Mouse (Mus musculus) left cerebral cortex, postnatal 4 days (tissue): ENCODE measurements around the gene Naa35. TPM values are rescaled to one million over a fixed set of nuclear protein-coding genes. Genes with fewer than 3 reads are reported as not detected.

Source experiments
- DNase-seq: peaks from one replicate; pipeline ENCODE4 v3.0.0-alpha.2; 2022
- intact Hi-C: fragments of 180-260 bp; cut with DNase I; formaldehyde crosslinking; loops from one replicate; pipeline ENCODE4 v1.15.1; 2025
- total RNA-seq, 2 experiments: library from RNA; stranded (reverse); gene quantifications; 2 replicates each; pipeline ENCODE4 v1.2.3; 2021

Naa35 gene
- total RNA-seq = 100 to 1,000 TPM; 129 to 143 TPM

DNA sequence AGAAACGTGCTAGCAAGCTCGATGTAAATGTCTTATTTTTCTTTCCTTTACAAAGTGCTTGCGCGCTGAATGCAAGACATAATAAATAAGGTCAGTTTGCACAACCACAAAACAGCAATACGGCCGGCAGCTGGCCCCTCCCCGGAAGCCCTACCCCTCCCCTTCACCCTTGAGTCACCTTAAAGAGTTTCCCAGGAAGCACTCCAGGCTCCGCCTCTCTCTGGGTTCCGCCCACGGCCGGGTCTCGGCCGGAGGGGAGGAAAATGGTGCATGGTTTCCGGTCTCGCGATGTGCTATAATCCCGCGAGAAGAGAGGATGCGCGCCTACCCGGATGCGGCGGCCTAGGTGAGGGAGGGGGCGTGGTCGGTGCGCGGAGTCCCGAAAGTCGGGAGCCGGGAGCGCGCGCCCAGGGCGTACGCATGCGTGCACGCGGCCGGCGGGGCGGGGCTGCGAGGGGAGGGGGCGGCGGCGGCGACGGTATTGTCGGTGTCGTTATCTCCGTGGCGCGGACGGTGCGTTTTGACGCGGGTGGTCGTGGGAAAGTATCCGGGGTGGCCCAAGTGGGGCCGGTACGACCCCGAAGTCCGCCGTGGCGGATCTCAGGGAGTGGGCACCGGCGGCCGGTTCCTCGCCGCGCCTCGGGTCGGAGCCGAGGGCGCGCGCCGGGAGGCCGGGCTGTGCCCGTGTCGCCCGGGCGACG, at the start of gene Naa35, which contains the start of gene Agtpbp1:
Gene Naa35, plus strand, starts transcription at position 313 of the 701 bp plus-strand sequence.
Gene Agtpbp1, minus strand, starts transcription at position 281 of the 701 bp plus-strand sequence.
- peak; percentile 100 for DNase-seq
- intact Hi-C loops = loop anchor here (10.0 kb wide), 1 partner anchor 950 kb away; no protein-coding TSS in a partner anchor

DNA sequence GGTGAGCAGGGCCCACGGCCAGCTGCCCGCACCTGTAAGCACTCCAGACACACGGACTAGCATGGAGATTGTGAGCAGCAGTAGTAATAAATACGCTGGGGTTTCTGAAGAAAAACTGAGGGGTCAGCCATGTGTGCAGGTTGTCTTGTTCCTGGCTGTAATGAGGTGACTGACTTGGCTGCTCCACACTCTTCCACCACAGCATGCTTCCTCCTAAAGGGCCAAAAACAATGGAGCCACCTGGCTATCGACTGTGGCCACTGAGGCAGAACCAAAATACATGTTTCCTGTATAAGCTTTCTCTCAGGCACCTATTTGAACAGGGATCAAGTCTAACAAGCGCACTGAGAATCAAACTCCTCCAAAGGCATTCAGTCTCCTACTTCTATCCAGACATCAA, 49.3 kb upstream of the Naa35 start:
- DNase-seq = no peak
- intact Hi-C loops = no loop called here

DNA sequence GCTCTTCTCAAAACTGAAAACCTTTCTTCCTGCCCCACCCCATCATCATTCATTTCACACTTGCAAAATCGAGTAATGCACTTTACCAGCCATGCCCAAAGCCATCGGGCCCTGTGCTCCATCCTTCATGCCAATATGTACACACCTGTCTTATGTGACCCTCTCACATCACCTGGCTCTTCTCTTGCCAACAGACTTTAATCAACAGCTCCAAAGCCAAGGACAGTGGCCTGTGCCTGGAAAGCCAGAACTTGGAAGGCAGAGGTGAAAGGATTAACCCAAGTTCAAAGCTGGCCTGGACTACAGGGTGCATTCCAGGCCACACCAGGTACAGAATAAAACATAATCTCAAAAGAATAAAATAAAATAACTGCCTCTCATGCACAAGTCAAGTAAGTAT, 48.4 kb upstream of the Naa35 start:
- DNase-seq = no peak
- intact Hi-C loops = no loop called here

DNA sequence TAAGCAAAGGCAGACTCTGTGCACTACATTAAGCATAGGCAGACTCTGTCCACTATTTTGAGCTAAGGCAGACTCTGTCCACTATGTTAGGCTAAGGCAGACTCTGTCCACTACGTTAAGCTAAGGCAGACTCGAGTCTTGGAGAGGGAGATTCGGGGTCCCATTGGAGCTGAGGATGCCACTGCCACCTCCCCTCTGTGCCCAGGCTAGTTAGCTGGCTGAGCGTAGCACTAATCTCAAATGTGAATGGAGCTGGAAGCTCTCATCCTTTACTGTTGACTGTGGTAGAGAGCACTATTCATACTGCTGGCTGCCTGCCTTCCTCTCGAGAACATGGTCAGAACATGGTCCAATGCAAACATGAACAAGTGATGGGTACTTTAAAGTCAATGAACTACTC, 46.4 kb upstream of the Naa35 start:
- no peak for DNase-seq
- intact Hi-C loops = no loop called here

DNA sequence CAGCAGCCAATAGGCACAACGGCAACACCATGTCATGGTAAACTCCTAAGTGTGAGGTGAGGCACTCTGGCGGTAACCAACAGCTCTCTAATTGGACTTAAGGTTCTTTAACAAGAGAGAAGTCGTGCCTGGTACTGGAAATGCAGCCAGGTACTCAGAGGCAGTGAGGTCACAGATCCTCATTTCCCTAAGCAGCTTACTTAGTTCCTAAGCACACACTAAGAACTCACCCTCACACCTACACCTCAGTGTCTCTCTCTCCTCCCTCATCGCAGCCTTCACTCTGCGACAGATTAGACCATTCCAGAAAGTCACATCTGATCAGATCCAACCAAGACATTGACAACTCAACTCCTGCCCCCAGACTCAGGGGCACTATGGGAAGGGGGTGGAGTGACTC, 45.0 kb upstream of the Naa35 start:
- no peak for DNase-seq
- intact Hi-C loops = no loop called here

DNA sequence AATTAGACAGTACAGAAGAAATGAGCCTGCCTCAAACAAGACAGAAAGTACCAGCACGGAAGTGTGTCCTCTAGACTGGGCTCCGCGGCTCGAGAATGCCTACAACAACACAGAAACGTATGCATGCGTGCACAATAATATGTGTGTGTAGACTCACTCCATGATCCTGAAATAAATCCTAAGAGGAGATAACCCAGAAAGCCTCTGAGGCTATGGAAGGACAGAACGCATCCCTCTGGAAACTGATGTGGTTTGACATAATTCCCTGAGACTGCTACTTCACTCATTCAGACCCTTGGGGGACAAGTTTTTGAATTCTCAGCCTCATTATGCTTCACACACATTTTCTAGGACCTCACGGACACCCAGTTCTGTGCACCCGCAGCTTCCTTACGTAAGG, 42.6 kb upstream of the Naa35 start:
- intact Hi-C loops = no loop called here
- no peak for DNase-seq

DNA sequence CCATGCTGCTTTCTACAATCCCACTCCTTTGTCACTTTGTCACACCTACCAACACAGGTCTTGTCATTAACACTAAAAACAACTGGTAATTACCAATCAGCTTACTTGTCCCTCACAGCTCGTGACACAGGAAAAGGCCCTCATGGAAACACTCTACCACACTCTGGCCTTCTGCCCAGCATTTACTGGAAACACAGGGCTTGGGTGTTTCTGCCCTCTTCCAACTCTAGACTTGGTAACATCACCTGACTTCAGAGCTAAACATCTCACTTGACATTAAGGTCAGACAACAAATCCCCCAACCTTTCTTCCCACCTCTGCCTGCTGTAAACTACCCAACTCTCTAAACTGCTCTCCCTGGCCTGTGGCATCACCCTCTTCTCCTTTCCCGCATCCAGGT, 38.0 kb upstream of the Naa35 start:
- DNase-seq = no peak
- intact Hi-C loops = no loop called here

DNA sequence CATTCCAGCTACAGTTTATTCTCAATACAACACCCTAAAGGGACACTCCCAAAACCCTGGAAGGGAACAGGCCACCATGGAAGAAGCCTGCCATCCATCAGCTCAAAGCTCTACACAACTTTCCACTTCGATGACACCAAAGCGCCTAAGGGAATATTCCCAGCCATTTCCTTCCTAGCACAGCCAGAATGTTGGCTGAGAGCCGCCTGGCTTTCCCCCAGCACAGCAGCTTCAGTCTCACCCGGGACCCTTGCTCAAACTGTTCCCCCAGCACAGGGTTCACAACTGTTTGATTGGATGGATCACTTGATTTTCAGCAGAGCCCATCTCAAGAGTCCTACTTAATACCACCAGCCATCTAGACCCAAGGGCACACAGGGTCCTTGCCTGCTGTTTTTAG, 37.3 kb upstream of the Naa35 start:
- peak; percentile 69 for DNase-seq
- intact Hi-C loops = no loop called here

DNA sequence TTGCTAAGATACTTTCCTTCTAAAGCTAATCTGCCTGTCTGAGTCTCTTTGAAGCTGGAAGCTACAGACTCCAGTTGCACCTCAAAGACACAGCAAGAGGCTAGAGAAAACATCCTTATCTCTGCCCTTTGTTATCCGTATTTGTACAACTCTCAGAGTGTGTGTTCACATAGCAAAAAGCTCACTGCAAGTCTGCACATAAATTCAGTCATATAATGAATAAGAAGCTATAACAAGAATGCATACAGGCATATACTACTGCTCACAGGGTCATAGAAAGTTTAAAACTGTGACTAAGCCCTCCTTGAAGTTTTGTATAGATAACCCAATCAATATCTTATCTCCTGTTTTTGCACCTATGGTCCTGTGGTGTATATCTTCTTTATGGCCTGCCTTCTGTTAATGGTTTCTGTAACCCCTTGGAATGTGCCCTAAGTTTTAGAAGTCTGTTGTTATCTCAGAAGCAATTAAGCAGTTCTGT, 35.7 kb upstream of the Naa35 start:
- intact Hi-C loops = no loop called here
- DNase-seq = no peak

DNA sequence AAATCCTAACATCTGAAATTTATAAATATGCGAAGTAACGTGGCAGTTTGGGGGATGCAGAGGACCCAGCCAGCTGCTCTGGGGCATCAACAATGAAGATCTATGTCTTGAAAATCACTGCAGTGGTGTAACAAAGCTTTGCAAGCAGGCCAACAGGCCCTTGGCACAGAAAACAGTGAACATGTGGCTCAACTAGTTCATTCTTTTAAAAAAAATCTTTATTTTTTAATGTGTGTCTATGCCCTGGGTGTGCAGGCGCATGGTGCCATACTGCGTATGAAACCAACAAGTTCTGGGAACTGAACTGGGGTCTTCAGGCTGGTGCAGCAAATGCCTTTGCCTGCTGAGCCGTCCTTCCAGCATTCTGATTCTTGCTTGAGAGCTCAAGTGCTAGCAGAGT, 32.8 kb upstream of the Naa35 start:
- intact Hi-C loops = no loop called here
- no peak for DNase-seq

DNA sequence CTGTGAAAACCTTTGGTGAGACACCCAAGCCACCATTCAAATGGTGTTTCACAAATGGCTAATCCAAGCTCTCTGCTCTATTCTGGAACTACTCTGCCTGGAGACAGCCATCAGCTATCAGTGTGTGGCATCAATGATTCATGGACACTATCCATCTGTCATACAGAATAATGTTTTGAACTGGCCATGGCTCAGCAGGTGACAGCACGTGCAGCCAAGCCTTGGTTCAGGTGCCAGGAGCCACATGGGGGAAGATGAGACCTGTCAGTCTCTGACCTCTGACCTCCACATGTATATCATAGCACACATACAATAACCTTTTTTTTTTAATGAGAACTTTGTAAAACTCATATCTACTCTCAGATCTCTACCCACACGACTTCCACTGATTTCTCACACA, 32.3 kb upstream of the Naa35 start:
- peak; percentile 61 for DNase-seq
- intact Hi-C loops = no loop called here

DNA sequence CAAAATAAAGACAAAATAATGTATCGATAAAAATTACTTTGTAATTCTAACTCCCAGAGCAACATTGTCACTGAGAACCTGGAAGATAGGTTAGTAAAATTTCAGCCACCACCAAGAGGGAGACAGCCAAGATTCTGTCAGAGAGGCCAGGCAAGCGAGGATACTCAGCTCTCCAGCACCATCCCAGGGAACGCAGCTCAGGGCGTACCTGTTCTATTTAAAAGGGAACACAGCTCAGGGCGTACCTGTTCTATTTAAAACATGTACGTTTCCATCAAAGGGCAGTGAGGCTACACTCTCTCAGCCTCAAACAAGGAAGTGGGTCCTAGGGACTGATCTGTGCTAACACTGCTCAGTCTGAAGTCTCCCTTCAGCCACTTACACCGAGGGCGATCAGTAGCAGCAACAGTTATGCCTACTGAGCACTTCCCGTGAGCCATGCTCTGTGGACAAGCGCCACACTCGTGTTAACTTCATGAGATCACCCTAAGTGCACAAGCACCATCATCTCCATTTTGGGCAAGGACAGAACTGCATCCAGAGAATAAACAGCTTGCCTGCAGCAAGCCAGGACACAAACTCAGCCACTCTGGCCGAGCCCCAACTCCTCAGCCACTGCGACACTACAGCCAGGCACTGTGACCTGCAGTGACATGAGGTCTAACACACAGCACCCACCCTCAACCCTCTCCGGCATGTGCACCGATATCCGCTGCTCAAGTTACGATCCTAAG, 30.1 kb upstream of the Naa35 start:
- intact Hi-C loops = no loop called here
- DNase-seq = peak; percentile 22

DNA sequence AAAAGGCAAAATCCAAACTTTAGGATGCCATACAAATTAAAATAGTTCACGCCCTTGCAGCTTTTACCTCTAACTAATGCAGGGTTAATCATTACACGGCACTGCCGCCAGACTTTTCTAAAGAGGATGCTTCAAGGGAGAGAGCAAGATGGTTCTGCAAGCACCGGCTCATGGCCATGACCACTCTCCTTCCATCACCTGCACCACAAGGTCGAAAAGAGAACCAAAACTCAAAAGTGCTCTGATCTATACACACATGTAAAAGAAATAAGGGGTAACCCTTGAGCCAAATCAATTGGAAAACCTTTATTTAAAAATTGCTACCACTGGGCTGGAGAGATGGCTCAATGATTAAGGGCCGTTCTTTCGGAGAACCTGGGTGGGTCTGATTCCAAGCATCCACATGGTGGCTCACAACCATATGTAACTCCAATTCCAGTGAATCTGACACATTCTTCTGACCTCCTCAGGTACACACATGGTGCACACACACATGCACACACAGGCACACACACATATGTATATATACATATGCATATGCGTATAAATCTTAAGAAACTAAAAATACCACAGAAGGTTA, 29.4 kb upstream of the Naa35 start:
- no peak for DNase-seq
- intact Hi-C loops = no loop called here

DNA sequence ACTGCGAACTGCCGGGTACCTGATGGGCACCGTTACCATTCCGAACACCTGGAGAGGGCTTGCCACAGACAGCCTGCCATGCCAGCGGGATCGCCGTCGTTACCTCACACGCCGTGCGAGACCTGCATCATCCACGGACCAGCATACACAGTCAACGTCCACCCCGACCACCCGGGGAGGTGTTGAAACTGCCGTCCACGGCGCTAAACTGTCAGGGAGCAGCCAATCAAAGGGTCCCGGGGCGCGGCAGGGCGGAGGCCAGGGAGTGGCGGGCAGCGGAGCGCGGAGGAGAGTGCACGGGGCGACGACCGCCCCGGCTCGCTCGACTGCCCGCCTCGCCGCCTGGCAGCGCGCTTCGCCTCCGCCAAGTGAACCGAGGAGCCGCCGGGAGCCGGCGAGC, 28.4 kb upstream of the Naa35 start:
- DNase-seq = peak; percentile 60

DNA sequence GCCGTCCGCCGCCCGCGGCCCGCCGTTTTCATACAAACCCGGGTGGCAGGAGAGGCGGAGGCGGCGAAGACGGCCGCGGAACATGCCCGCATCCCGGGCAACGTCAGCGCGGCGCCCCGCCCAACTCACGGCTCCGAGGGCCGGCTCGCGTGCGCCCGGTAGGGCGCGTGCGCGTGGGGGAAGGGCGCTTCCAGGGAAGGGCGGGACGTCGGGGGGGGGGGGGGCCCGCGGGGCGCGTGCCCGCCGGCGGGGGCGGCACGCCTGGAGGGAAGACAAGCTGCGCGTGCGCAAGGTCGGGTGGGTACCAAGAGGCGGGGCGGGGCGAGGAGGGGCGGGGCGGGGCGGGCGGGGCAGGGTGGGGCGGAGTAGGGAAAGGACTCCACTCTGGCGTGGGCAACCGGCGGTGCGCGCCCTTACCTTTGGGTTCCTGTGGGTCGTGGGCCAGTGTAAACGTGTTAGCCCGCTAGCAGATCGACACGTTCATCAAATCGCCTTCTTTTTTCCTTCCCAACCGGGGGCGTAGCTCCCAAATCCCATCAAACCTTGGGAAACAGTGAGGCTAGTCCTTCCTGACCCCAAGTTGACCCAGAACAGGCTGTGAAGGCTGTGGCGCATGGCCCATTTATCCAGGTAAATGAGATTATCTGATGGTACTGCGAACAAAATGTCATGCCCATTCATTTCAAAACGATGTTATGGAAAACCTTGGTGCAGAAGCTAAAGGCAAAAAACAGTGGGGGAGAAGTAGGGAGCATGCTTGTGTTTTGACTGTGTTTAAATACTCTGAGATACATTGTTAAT, 27.7 kb upstream of the Naa35 start:
- intact Hi-C loops = no loop called here
- peak; percentile 94 for DNase-seq

More for the DNA sequence above, 28.4 kb upstream of the Naa35 start:
- intact Hi-C loops = no loop called here

DNA sequence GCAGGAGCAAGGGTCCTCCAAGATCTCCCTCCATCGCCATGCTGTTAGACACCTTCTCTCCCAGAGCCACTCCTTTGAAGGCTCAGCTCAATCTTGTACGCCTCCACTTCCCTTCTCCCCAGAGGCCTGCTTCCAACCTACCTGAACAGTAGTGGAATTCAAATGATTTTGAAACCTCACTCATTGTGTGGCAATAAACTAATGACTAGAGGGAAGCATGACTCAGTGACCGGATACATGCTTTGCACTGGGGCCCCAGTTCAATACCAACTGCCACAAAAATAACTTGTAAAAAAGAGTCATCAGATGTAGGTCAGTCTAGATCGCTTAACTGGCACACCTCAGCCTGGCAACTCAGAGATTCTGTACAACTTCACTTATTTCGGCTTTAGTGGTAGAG, 26.3 kb upstream of the Naa35 start:
- no peak for DNase-seq
- intact Hi-C loops = no loop called here

DNA sequence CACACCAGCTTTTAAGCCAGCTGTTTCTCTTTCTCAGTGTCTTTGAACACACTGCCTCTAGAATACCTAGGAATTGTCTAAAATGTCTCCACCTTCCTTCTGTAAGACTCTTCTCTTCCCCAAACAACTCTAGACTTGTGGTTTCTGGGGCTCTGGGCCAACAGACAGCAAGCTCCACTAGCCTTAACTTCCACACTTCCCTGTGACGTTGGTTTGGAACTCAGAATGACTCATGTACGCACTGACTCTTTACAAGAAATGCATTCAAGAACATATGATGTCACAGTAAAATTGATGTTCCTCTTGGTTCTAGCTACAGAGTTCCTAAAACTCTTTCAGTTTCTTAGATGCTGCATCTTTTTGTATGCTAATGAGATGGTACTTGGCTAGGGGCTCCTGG, 22.6 kb upstream of the Naa35 start:
- DNase-seq = no peak
- intact Hi-C loops = no loop called here

DNA sequence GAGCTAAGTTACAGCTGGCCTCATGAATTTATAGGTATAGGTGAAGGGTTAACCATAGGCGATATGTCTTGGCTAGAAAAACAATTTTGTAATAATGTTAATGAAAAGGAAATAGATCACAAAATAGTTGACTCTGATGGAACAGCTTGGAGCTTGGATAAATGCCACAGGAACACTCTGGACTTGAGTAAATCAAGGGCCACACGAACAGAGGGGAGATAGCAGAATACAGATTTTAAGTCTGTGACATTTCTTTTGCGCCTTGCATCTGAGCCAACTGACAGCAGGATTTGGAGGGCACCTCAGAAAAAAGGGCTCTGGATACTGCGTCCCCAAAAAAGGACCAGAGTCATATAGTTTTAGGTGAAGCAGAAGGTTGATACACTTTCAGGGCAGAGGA, 20.6 kb upstream of the Naa35 start:
- intact Hi-C loops = no loop called here
- DNase-seq = no peak

DNA sequence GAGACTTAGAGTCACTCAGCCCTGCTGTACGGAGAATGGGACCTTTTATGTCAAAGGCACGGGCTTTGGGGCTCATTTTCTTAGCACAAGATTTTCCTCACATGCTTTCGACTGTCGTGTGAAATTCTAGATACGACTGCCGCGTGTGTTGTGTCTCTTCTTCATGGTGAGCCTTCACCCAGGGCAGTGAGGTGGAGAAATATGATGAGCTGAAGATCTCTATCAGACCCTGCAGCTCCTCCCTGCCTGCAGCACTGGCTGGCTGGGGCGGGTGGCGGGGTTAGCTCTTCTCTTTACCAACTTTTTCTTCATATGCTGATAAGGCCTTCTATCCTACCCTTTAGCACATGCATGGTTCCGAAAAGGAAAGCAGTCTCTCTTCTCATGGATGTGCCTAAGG, 20.1 kb upstream of the Naa35 start:
- DNase-seq = no peak
- intact Hi-C loops = no loop called here

DNA sequence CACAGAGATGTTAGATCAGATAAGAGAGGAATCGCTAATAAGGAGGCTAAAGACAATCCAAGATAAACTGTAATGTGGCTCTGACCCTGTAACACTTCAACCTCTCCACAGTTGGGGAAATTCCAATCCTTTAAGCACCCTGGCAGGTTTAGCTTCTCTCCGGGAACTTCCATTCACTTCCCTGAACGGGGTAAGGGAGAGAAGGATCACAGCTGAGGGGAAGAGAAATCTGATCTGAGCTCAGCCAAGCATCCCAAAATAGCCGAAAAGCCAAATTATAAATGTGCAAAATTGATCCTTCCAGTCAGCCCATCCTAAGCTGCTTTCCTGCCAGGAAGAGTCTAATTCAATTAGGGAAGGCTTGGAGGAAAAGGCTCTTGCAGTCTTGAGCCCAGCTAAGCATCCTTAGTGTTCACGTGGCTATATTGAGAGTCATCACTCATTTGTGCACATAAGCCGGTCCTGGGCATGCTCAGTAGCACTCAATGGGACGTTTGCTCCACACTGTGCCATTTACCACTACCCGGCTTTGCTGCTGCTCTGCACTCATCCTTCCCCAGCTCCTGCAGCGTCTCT, 19.0 kb upstream of the Naa35 start:
- intact Hi-C loops = no loop called here
- DNase-seq = no peak

DNA sequence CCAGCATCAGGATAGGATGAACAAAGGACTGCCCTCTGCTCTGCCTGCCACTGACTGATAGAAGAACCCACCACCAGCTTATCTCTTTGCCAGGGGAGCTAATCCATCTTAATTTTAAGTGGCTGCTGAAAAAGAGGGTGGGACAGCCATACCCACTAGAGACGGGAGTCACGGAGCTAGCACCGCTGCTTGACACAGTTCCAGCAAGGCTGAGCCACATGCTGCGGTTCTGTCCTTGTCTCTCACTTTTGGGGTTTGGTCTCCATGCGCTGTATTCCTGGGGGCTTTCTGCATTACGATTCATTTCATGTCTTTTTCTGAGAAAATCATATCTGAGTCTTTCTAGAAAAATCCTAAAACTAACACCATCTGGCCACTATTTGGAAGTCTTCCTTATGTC, 14.0 kb upstream of the Naa35 start:
- no peak for DNase-seq
- intact Hi-C loops = no loop called here
